Mouse (Mus musculus): ENCODE data around the gene Gm21958. TPM values are rescaled to one million over a fixed set of nuclear protein-coding genes. Genes with fewer than 3 reads are reported as not detected.
A peak's percentile ranks its signal among the peaks of the same experiment; 100 is the strongest.
"Not testable (repeated sequence)": the region's sequence is repeated elsewhere in the genome, so short reads cannot be mapped to it uniquely, and the experiment has no call there.

The Gm21958 gene
- total RNA-seq, 2 experiments from 2014 or later = not detected

- no peak for DNase-seq (ENCODE audit: low spot score in 2 of 2)
Measured at GRCm38 (mm10) chr3:54723741-54724500, 9.8 kb upstream of the Gm21958 start.

DNA sequence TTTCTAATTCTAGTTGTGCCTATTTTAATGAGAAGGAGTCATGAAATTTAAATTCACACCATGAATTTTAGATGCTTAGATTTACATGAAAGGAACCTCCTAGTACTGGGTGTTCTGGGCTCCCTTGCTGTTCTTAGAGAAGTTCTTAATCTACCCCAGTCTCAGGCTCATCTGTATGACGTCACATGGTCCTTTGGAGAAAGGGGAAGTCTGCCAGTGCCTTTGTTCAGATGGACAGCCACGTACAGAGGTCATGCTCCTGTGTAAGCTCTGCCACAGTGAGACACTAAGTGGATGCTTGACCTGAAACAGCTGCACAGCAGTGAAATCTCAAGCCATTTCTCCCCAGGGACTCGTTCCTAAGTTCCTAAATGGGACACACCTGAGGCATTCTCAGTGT, 4.8 kb upstream of the Gm21958 start:
- DNase-seq (ENCODE audit: low spot score in 2 of 2) = no peak

DNA sequence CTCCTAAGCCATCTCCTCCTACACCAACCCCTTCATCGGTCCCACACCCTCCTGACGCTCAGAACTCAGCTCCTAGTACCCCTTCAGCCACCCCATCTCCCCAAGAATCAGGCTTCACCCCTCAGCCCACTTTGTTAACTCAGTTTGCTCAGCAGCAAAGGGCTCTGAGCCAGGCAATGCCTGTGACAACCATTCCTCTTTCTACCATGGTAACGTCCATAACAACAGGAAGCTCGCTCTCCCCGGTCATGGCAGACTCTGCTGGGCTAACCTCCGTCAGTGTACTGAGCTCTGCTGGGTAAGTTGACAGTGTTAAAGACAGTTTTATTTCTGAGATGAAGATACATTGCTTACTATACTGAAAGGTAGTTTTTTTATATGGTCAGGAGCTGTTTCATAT, 3.2 kb upstream of the Gm21958 start:
- no peak for DNase-seq (ENCODE audit: low spot score in 2 of 2)

GRCm38 (mm10) chr3:54715461-54715860, 1.3 kb upstream of the Gm21958 start:
- no peak for DNase-seq (ENCODE audit: low spot score in 2 of 2)

- DNase-seq (ENCODE audit: low spot score in 2 of 2) = no peak
Measured at GRCm38 (mm10) chr3:54708972-54709371, 5.2 kb downstream of the Gm21958 start.

DNA sequence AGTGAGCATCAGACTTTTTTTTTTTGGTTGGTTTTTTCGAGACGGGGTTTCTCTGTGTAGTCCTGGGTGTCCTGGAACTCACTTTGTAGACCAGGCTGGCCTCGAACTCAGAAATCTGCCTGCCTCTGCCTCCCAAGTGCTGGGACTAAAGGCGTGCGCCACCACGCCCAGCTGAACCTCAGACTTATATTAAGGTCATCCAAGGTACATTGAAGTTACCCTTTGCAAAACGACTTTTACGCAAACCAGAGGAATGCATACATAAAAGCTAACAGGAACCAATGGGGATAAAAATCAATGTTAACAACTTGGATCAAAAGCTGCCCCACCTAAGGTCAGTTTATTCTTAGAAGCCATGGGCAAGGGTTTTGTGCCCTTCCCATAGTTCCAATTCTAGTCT, 10.0 kb downstream of the Gm21958 start:
- not testable (repeated sequence) for DNase-seq (ENCODE audit: low spot score in 2 of 2)

DNA sequence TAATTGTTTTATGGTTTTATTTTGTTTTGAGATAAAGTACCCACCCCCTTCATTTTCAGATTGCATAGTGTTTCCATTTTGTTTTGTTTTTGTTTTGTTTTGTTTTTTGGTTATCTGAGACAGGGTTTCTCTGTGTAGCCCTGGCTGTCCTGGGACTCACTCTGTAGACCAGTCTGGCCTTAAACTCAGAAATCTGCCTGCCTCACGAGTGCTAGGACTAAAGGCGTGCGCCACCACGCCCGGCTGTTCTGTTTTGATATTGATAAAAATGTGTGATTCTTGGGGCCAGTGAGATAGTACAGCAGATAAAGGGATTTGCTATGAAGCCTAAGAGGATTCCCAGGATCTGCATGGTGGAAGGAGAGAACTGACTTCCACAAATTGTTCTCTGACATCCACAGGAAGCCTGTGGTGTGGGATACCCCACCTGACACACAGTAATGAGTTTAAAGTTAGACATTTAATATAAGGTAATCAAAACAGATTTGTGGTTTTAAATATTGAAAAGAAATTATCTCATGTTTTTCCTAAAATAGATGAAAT, 14.3 kb downstream of the Gm21958 start:
- no peak for DNase-seq (ENCODE audit: low spot score in 2 of 2)

GRCm38 (mm10) chr3:54693056-54693415, 21.1 kb downstream of the Gm21958 start:
- DNase-seq (ENCODE audit: low spot score in 2 of 2) = no peak

DNA sequence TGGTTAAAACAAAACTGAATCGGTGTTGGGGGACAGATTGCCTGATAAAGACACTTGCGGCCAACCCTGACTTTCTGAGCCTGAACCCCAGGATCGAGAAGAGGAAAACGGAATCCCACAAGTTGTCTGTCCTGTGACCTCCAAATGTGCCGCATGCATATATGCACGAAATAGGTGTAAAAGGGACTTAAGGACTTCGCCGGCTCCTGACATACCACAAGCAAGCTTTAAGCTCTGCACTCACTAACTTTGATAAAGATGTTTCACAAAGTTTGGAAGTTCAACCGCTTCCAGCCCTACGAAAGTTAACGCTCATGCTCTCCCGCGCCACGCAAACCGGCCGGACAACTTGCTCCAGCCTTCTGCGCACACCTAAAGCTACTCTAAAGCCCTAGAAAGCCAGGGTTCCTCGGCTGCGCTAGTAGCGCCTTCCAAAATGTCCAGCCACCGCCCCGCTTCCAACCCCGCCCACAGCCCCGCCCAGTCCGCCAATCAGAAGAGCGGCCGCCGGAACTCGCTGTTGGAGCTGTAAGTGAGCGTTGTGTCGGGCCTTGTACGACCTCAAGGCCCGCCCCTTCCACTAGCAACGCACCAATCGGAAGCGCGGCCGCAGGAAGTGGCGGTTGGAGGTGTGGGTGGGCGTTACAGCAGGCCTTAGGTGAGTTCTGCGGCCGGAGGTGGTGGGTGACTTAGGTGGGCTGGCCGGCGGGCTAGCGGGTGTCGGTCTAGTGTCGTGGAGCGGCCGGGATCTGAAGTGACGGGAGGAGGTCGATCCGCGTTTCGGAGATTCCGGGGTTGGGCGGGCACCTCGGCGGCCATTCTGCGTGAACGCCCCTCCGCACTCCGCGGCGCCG, 21.7 kb downstream of the Gm21958 start, which contains the start of gene Supt20:
Gene Supt20, plus strand, starts transcription at position 606 of the 854 bp plus-strand sequence.
- DNase-seq (ENCODE audit: low spot score in 2 of 2) = peak; percentile 89 to 92

DNA sequence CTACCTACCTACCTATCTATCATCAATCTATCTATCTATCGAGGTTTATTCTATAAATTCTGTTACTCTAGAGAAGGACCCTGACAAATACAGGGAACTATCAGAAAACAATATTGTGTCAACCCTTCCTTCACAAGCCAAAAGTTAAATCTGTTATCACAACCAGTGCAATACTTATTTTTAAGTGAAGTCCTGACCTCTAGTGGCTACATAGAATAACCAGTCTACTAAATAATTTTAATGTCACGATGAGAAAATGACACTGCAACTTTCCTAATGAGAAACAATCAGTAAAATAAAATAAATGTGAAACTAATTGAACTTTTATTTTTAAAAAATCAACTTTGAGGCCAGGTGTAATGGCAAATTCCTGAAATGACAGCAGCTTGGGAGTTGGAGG, 25.1 kb downstream of the Gm21958 start:
- no peak for DNase-seq (ENCODE audit: low spot score in 2 of 2)

DNA sequence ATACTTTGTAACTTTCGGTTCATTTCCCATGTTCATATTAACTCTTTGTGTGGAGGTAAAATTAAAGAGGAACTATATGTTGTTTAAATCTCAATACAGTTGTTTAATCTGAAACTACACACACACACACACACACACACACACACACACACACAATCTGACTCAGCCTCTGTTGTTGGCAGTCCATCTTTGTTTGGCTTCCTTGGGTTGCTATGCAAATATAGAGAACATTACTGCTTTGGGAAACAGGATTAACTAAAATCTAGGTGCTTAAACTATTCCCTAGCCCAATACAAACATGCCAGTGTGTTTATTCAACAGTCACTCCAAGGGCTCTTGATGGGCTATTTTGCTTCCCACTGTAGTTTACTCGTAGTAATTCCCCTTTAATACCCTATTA, 26.9 kb downstream of the Gm21958 start:
- DNase-seq (ENCODE audit: low spot score in 2 of 2) = no peak

- no peak for DNase-seq (ENCODE audit: low spot score in 2 of 2)
Measured at GRCm38 (mm10) chr3:54685202-54685601, 29.0 kb downstream of the Gm21958 start.

DNA sequence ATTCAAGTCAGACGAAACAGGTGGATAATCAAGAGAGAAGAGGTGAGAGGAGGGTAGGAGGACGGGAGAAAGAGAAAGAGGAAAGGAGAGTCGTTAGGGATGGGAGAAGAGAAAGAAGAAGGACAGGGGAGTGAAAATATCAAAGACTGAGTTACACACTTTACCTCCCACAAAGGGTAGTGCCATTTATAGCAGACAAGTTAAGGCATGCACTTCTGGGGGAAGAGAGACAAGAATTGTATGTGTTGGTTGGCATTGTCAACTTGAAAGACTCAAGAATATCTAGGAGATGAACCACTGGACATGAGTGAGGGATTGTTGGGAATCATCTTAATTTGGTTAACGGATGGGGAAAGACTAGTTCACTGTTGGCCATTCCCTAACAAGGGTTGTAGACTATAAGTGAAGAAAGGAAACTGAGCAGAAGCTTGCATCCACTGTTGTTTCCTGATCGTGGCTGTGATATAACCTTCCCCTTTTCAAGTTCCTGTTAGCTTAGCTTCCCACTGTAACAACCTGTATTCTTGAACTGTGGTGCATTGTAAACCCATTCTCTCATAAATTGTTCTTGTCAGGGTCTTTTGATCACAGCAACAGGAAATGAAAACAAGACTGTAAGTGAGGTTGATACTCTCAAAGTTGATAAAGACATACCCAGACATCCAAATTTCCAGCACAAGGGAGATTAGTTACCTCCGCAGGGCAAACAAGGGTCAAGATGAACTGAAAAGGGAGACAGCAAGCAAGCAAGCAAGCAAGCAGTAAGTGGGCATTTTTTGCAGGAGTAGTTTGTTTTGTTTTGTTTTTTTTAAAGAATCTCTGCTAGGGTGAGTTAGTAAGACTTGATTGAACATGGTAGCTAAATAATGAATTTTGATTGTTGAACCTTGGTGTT, 32.6 kb downstream of the Gm21958 start:
- DNase-seq (ENCODE audit: low spot score in 2 of 2) = no peak

DNA sequence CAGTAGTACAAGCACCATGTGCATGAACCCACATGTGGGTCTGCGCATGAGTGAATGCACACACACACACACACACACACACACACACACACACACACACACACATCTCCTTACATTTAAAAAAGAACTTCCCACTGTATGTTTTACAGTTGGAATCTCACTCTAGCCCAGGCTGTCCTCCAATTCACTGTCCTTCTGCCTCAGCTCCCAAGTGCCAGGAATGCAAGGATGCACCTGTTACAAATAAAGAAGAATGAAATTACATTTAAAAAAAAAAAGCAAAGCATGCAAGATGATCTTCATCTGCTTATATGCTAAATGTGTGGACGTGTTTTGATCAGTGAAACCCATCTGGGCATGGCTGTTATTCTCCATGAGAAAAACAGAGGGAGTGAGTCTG, 37.3 kb downstream of the Gm21958 start:
- DNase-seq (ENCODE audit: low spot score in 2 of 2) = no peak

DNA sequence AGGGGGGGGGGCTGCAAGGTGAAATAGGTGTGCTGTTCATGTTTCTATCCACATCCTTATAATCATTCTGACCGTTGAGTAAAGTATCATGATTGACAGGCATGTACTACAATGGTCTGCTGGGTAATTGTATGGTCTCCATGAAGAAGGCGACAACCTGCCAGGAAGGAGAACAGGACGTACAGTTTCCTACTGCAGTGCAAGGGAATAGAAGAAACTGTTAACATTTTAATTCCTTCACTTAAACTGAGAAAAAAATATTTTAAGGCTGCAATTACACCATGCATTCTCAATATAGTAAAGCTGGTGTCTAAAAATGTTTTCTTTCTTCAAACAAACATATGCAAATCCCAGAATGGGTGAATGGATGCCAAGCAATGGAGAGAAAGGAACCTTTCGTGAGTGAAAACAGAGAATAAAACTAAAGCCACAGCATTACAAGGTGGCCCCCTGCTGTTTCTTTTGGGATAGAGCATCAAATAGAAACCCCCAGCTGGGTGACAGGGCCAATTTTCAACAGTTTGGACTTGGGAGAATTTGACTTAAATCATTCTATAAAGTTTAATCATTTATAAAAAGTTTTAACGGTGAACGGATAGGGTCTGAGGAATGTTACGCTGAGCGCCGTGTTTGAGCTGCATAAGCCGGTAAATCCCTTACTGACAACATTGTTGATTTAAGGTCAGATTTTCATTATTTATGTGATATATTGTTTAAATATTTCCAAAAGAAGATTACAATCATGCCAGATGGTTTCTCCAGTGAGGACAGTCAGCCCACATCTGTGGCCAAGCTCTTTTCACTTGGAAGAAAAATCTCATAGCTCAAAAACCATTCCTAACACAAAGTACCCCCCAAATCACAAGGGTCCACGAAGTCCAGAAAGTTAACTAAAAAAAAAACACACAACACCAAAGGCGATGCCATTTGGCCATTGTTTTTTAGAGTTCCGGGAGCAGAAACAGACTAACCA, 41.3 kb downstream of the Gm21958 start:
- DNase-seq (ENCODE audit: low spot score in 2 of 2) = peak; percentile 54 to 67

DNA sequence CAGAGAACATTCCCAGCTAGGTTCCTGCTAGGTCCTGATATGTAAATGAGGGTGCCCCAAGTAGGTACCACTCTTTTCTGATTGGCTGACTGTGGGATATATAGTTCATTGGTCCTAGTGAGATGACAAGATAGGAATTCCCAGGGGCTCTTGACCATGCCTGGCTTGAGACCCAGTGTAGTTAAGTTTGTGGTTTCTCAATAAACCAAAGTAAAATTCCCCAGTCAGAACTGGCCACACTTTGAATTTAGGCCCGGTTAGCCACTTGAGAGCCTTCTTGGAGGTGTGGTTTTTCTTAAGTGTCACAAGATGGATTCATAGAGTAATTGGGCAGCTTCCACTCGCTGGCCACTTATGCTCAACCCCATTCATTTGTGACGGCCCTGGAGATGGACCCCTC, 42.0 kb downstream of the Gm21958 start:
- DNase-seq (ENCODE audit: low spot score in 2 of 2) = no peak

- no peak for DNase-seq (ENCODE audit: low spot score in 2 of 2)
Measured at GRCm38 (mm10) chr3:54669559-54669958, 44.6 kb downstream of the Gm21958 start.

DNA sequence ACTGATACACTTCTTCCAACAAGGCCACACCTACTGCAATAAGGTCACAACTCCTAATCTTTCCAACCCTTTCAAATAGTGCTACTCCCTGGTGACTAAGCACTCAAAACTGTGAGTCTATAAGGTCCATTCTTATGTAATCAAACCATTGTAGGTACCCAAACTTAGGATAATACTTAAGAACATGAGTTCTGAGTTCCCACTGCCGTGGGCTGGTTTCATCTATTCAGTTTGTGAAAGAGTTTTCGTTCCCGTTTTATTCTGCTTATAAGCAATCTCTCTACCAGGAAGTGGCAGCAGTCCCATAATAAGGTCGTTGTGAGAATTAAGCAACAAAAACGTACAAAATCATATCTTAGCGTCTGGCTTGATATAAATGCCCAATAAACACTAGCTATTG, 45.4 kb downstream of the Gm21958 start:
- DNase-seq (ENCODE audit: low spot score in 2 of 2) = no peak

GRCm38 (mm10) chr3:54668141-54668540, 46.0 kb downstream of the Gm21958 start:
- DNase-seq (ENCODE audit: low spot score in 2 of 2) = no peak
